ENCODE assay signal across 9 mouse cellular contexts in the genomic region with DNA sequence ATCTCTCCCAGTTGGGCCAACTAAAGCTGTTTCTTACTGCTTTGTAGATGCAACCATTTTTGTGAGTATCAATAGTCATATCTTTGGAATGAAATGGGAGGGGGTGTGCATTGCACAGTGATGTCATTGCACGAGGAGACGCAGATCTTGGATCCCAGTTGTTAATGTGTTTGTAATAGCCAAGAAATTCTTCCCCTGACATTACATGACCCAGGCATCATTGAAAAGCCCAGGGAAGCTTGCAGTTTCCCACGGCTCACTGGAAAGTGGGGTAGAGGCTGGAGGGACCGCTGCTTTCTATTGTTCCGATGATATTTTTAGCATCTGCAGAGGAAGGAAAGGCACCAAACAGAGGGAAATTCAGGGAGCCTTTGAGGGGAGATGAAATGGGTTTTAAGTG. TPM values are rescaled to one million over a fixed set of nuclear protein-coding genes. Genes with fewer than 3 reads are reported as not detected.
DNase-seq lines count a peak whose midpoint lies in the region; ATAC-seq lines count a peak whose summit lies in the region.
"Had no signal": no experiment of that assay in that cellular context is flagged by ENCODE, and none has a peak within 500 bp of the region (broad histone marks: within the 10 kb centered on the region; RNA-seq: fewer than 3 reads in every experiment).

No protein-coding gene starts in this region.

- no peaks in the 10 kb centered on the region for H3K9me3 ChIP-seq in forebrain, embryonic 13.5 days (replicated peaks)
- no peaks in the 10 kb centered on the region for H3K9me3 ChIP-seq in heart, embryonic 15.5 days (replicated peaks)
- no peaks in the 10 kb centered on the region for H3K9me3 ChIP-seq in midbrain, embryonic 14.5 days (ENCODE audit: control insufficient read depth, low read length)

- H3K27ac ChIP-seq in forebrain, embryonic 13.5 days = peak overlapping the region; percentile 65
- peak overlapping the region; percentile 48; the same call in 1 of the 2 replicates for H3K27ac ChIP-seq in heart, embryonic 15.5 days
- peak overlapping the region; percentile 80 for H3K27ac ChIP-seq in midbrain, embryonic 14.5 days (replicated peaks; ENCODE audit: low read depth, low read length)

- H3K4me2 ChIP-seq in forebrain, embryonic 13.5 days = peak overlapping the region; percentile 42
- peak overlapping the region; percentile 52 for H3K4me2 ChIP-seq in heart, embryonic 15.5 days
- H3K4me2 ChIP-seq in midbrain, embryonic 14.5 days (ENCODE audit: low read length) = peak overlapping the region; percentile 51

- H3K9ac ChIP-seq in forebrain, embryonic 13.5 days = peak overlapping the region; percentile 45
- no peak overlapping the region for H3K9ac ChIP-seq in heart, embryonic 15.5 days
- H3K9ac ChIP-seq in midbrain, embryonic 14.5 days (replicated peaks; ENCODE audit: low read length) = peak overlapping the region; percentile 34

- no peak overlapping the region for H3K4me3 ChIP-seq in forebrain, embryonic 13.5 days
- peak overlapping the region; percentile 19 for H3K4me3 ChIP-seq in heart, embryonic 15.5 days
- peak overlapping the region; percentile 15 for H3K4me3 ChIP-seq in midbrain, embryonic 14.5 days (replicated peaks; ENCODE audit: low read depth, low read length)

- H3K4me1 ChIP-seq in forebrain, embryonic 13.5 days = peaks cover 5% of the 10 kb centered on the region; the same call in 1 of the 2 replicates
- peaks cover 44% of the 10 kb centered on the region for H3K4me1 ChIP-seq in heart, embryonic 15.5 days (replicated peaks)
- H3K4me1 ChIP-seq in midbrain, embryonic 14.5 days (ENCODE audit: control insufficient read depth, insufficient read depth, low read length) = no peaks in the 10 kb centered on the region

- 46% methylated on average over 5 of the region's 5 CpGs for WGBS in forebrain, embryonic 13.5 days
- 16% methylated on average over 5 of the region's 5 CpGs for WGBS in heart, embryonic 15.5 days
- WGBS in midbrain, embryonic 14.5 days = 48% methylated on average over 5 of the region's 5 CpGs

- DNase-seq in layer of hippocampus, postnatal 10 days (ENCODE audit: low spot score in 2 of 2) = peak; percentile 25 to 42
- no peak for DNase-seq in layer of hippocampus, adult 9-10 months (ENCODE audit: low spot score)
- no peak for DNase-seq in midbrain, embryonic 14.5 days
- DNase-seq in adrenal gland, postnatal 36 days = no peak
- no peak for DNase-seq in retina, postnatal 1 day
- DNase-seq in urinary bladder, postnatal 14 days (ENCODE audit: low spot score) = no peak

- H3K36me3 ChIP-seq in forebrain, embryonic 13.5 days (ENCODE audit: poor library complexity, severe bottlenecking) = no peaks in the 10 kb centered on the region
- H3K36me3 ChIP-seq in heart, embryonic 15.5 days = no peaks in the 10 kb centered on the region
- H3K36me3 ChIP-seq in midbrain, embryonic 14.5 days (ENCODE audit: control insufficient read depth, insufficient read depth, low read length) = no peaks in the 10 kb centered on the region

- H3K27me3 ChIP-seq in forebrain, embryonic 13.5 days = no peaks in the 10 kb centered on the region
- no peaks in the 10 kb centered on the region for H3K27me3 ChIP-seq in heart, embryonic 15.5 days
- H3K27me3 ChIP-seq in midbrain, embryonic 14.5 days (ENCODE audit: control insufficient read depth, insufficient read depth, low read length) = no peaks in the 10 kb centered on the region

- ATAC-seq in forebrain, embryonic 13.5 days = peak; percentile 73
- ATAC-seq in heart, embryonic 15.5 days (replicated peaks; ENCODE audit: insufficient number of reproducible peaks, insufficient read depth, low FRiP score, low read depth) = 0 out of 2 replicates have a peak, but pooled peaks have one; percentile 14
- ATAC-seq in midbrain, embryonic 14.5 days (ENCODE audit: low FRiP score, low TSS enrichment) = peak; percentile 51; the same call in 1 of the 2 replicates

RNA-seq across cellular contexts. Expression of a gene that starts 25.8 kb away (rescaled TPM):
- total RNA-seq in layer of hippocampus, postnatal 10 days (2021) = not detected
- not detected in 2 replicates for polyA plus RNA-seq in forebrain, embryonic 13.5 days (2015; fragmentation: Nextera tagmentation; extraction: Ambion mirVana)
- polyA plus RNA-seq in heart, embryonic 15.5 days (2015; fragmentation: Nextera tagmentation; extraction: Ambion mirVana) = 0.20 and 3.1 TPM in 2 replicates
- not detected in 2 replicates for polyA plus RNA-seq in midbrain, embryonic 14.5 days (2014; fragmentation: Nextera tagmentation; extraction: Ambion mirVana)
- total RNA-seq in adrenal gland, postnatal 36 days (2021) = not detected
- polyA plus RNA-seq: frontal cortex, adult 2 months had no signal

Comparison
In these comparisons a context has a peak if more than half of its experiments do, and no peak if none do; other contexts are left out.
1. DNase-seq: peak in layer of hippocampus, postnatal 10 days (2 of 2); none in layer of hippocampus, adult 9-10 months (single experiment), midbrain, embryonic 14.5 days (single experiment), adrenal gland, postnatal 36 days (0 of 2), retina, postnatal 1 day (single experiment) and urinary bladder, postnatal 14 days (single experiment).
2. ATAC-seq: peak in every context shown above with its lines; median percentile 73 in forebrain, embryonic 13.5 days; 51 in midbrain, embryonic 14.5 days; 14 in heart, embryonic 15.5 days.
3. Peak in every context shown above with its lines, with median percentiles within 50 percentile points of each other: H3K27ac ChIP-seq and H3K4me2 ChIP-seq.